Mouse (Mus musculus): ENCODE measurements around the gene Cpsf4l. TPM values are rescaled to one million over a fixed set of nuclear protein-coding genes. Genes with fewer than 3 reads are reported as not detected.

Gene Cpsf4l
- total RNA-seq (2014; fragmentation: Nextera tagmentation) (not detected in 2 replicates), total RNA-seq (2017) (not detected in 2 replicates)

DNA sequence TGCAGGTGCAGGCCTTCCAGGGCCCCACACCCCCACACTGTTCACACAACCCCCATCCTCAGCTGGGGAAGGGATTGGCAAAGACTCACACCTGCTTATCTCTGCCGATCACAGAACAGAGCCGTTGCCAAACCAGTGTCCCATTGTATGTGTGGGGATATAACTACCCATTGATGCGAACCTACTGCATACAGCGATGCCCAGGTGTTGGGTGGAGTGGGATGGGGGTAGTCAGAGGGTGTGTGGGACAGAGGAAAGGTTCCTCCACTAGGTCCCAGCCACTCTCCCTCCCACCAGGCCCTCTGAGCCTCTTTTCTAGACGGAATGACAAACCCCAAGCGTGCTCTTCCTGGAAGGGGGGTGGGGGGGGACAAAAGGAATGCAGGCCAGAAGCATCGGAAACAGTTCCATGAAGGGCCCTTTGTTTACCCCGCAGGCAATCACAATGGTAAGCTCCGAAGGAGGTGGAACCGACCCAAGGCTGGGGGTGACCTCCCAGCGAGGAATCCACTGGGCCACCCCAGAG is at the start of gene Cpsf4l:
Gene Cpsf4l, minus strand, starts transcription at position 287 of the 526 bp plus-strand sequence.
- ATAC-seq (replicated peaks; ENCODE audit: poor library complexity, severe bottlenecking): no peak

- ATAC-seq (replicated peaks; ENCODE audit: poor library complexity, severe bottlenecking): no peak
Measured at GRCm38 (mm10) chr11:113758851-113759250, 49.0 kb upstream of the Cpsf4l start.

DNA sequence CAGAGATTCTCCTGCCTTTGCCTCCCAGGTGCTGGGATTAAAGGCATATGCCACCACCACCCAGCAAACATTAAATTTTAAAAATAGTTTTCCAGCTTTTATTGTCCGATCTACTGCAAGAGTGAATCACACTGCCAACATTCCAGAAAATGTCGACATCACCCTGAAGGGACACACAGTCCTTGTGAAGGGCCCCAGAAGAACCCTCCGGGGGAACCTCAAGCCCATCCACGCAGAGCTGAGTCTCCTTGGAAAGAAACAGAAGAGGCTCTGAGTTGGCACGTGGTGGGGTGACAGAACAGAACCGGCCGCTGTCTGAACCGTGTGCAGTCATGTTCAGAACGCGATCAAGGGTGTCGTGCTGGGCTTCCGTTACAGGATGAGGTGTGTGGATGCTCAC is 46.8 kb upstream of the Cpsf4l start:
- ATAC-seq (replicated peaks; ENCODE audit: poor library complexity, severe bottlenecking): no peak

DNA sequence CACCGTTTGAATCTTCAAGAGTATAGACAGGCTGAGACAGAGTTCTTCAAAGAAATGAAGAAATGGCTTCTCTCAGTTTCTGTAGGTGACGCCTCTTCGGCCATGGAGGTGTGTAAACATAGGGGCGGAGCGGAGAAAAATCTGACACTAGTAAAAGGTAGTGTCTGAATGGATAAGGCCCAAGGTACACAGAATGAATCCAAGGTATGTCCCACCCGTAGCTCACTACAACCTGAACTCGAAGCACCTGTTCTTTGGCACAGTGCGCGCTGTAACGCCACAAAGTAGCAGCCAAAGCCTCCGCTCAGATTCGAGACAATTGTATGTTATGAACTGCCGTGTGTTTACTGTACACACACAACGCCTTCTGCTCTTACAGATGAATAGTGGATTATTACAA is 46.1 kb upstream of the Cpsf4l start:
- ATAC-seq (replicated peaks; ENCODE audit: poor library complexity, severe bottlenecking): no peak

GRCm38 (mm10) chr11:113754845-113755244 is 45.0 kb upstream of the Cpsf4l start:
- ATAC-seq (replicated peaks; ENCODE audit: poor library complexity, severe bottlenecking): no peak

DNA sequence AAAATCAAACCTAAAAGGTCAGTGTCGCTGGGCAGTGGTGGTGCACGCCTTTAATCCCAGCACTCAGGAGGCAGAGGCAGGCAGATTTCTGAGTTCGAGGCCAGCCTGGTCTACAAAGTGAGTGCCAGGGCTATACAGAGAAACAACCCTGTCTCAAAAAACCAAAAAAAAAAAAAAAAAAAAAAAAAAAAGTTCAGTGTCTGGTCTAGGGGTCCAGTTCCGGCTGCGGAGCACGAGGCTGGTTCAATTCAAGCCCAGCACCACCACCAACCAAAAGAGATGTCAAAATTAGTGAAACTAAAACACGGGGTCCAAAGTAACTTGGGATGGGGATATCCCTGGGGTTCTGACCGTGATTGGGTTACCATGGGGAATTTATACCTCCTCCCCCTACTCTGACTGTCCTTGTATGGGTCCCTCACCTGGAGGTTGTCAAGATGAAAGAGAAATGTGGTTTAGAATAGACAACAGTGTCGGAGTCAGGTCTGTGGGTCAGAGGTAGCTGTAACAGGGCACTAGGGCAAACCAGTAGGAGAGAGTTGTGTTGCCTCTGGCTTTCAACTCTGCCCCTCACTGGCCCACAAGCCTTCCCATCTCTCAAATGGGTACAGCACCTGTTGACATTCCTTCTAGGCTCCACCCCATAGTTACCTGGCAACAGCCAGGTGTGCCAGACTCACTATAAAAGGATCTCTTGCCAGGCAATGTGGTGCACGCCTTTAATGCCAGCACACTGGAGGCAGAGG is 43.0 kb upstream of the Cpsf4l start:
- no peak for ATAC-seq (replicated peaks; ENCODE audit: poor library complexity, severe bottlenecking)

GRCm38 (mm10) chr11:113752158-113752661 is 42.4 kb upstream of the Cpsf4l start:
- ATAC-seq (replicated peaks; ENCODE audit: poor library complexity, severe bottlenecking): peak; percentile 17

GRCm38 (mm10) chr11:113751484-113752084 is 41.8 kb upstream of the Cpsf4l start, which contains the start of gene Cdc42ep4:
Gene Cdc42ep4 (minus strand): TSS chr11:113751881.
- peak; percentile 52 for ATAC-seq (replicated peaks; ENCODE audit: poor library complexity, severe bottlenecking)

- ATAC-seq (replicated peaks; ENCODE audit: poor library complexity, severe bottlenecking): peak; percentile 25
Measured at GRCm38 (mm10) chr11:113750571-113751483, 41.0 kb upstream of the Cpsf4l start.

- ATAC-seq (replicated peaks; ENCODE audit: poor library complexity, severe bottlenecking): no peak
Measured at GRCm38 (mm10) chr11:113749749-113750351, 40.0 kb upstream of the Cpsf4l start.

DNA sequence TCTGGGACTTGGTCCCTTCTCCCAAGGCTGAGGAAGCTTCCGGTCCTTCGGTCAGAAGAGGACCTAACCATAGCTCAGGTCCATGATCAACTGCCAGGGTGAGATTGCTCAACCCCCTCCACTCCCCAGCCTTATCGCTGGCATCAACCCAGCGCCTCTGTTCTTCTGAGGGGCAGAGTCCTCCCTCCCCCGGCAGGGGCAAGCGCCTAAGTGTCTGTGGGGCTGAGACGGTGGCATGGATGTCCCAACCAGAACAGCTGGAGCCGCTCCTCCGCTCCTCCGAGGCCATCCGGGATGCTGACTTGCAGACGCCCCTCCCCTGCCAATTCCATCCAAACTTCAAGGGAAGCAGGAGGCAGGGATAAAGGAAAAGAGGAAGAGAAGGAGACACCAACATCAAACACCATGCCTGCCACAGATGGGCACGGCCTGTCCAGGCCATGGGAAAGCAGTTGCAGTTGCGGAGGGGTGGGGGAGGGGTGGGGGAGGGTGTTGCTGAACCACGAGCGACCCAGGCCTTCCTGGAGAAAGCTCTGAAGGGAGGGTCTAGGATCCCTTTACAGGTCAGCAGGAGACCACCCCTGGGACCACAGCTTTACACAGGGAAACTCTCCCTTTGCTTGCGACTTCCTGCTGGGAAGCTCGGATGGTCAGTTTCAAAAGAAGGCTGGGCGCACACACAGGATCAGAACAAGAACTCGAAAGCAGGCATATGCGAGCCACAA is 39.1 kb upstream of the Cpsf4l start:
- ATAC-seq (replicated peaks; ENCODE audit: poor library complexity, severe bottlenecking): peak; percentile 47

DNA sequence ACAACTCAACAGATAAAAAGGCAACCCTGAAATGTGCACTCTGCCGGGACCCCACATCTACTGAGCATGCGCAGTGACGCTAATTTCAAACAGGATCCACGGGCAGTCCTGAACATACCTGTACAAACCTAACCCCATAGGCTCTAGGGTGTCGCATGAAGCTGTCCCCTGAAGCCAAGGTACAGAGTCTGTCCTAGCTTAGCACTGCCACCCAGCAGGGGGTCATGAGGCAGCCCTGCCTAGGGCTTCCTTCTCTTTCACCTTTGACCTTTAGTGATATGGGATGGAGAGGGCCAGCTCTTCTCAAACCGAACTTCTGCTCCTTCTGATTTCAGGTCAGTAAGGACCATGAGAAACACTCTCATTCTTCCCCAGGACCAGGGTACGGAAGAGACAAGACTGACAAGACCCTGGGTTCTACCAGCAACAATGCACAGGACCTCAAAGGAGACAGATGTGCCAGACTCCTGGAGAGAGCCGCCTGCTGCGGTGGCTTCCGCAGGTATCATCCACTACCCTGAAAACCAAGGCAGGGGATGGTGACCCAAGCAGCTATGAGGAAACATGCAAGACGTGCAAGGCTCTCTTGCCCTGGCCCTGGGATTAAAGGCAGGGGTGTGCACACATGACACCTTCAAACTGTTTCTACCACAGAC is 38.0 kb upstream of the Cpsf4l start:
- no peak for ATAC-seq (replicated peaks; ENCODE audit: poor library complexity, severe bottlenecking)

DNA sequence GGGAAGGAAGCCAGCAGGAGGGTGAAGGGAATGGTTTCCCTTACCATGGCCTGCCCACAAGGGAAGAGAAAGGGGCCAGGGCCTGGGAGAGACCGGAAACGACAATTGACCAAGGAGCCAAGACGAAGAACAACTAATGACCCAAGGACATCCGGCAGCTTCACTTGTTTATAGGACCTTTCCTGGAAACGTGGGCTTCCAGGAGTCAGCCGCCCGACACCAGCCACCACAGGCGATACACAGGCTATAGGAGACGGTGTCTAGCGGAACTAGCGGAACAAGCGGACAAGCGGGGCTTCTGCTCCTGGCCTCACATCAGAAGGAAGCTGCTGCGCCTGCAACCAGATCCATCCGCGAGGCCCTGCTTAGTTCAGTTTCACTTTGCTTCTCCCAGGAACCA is 37.2 kb upstream of the Cpsf4l start:
- ATAC-seq (replicated peaks; ENCODE audit: poor library complexity, severe bottlenecking): peak; percentile 13

GRCm38 (mm10) chr11:113745961-113746360 is 36.1 kb upstream of the Cpsf4l start:
- no peak for ATAC-seq (replicated peaks; ENCODE audit: poor library complexity, severe bottlenecking)

- no peak for ATAC-seq (replicated peaks; ENCODE audit: poor library complexity, severe bottlenecking)
Measured at GRCm38 (mm10) chr11:113742998-113743397, 33.2 kb upstream of the Cpsf4l start.

GRCm38 (mm10) chr11:113740100-113740499 is 30.3 kb upstream of the Cpsf4l start:
- no peak for ATAC-seq (replicated peaks; ENCODE audit: poor library complexity, severe bottlenecking)

GRCm38 (mm10) chr11:113739213-113739612 is 29.4 kb upstream of the Cpsf4l start:
- ATAC-seq (replicated peaks; ENCODE audit: poor library complexity, severe bottlenecking): no peak

DNA sequence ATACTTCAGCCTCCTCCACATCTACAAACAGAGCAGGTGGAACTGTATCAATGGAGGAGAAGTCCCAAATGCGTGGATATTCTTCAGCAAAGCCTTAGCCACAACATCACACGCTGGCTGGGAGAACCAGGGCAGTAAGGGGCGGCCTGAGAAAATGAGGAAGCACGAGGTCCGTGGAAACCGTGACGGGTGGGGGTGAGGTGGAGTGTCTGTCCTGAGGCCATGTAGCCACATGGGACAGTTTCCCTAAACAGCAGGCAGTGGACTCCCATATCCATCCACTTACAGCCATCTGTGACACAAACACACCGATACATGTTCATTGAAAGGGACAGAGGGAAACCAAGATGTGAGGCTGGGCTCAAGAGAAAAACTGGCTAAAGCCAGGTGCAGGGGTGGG is 28.1 kb upstream of the Cpsf4l start:
- ATAC-seq (replicated peaks; ENCODE audit: poor library complexity, severe bottlenecking): peak; percentile 74

- no peak; the same call in 1 of the 2 replicates for ATAC-seq (replicated peaks; ENCODE audit: poor library complexity, severe bottlenecking)
Measured at GRCm38 (mm10) chr11:113737553-113737854, 27.7 kb upstream of the Cpsf4l start.
